Mouse (Mus musculus) cerebellum, adult 11 months (tissue): ENCODE measurements around the gene Ammecr1.

Experiments
- DNase-seq: peaks from one replicate; pipeline ENCODE4 v3.0.0; 2022

Gene Ammecr1

GRCm38 (mm10) chrX:142828184-142828908 lies 138.2 kb downstream of the Ammecr1 start:
- DNase-seq: no peak

GRCm38 (mm10) chrX:142827644-142828043 lies 138.9 kb downstream of the Ammecr1 start:
- no peak for DNase-seq

- no peak for DNase-seq
Observed at GRCm38 (mm10) chrX:142825309-142825708, 141.2 kb downstream of the Ammecr1 start.

GRCm38 (mm10) chrX:142821846-142822245 lies 144.7 kb downstream of the Ammecr1 start:
- DNase-seq: no peak

- DNase-seq: no peak
Observed at GRCm38 (mm10) chrX:142821239-142821638, 145.3 kb downstream of the Ammecr1 start.

- DNase-seq: peak; percentile 33
Observed at GRCm38 (mm10) chrX:142818057-142818682, 148.4 kb downstream of the Ammecr1 start.

- DNase-seq: peak; percentile 35
Observed at GRCm38 (mm10) chrX:142813146-142813545, 153.4 kb downstream of the Ammecr1 start.

GRCm38 (mm10) chrX:142808411-142808810 lies 158.1 kb downstream of the Ammecr1 start:
- peak; percentile 40 for DNase-seq

- peak; percentile 30 for DNase-seq
Observed at GRCm38 (mm10) chrX:142806620-142807061, 159.9 kb downstream of the Ammecr1 start.

- DNase-seq: no peak
Observed at GRCm38 (mm10) chrX:142806126-142806525, 160.4 kb downstream of the Ammecr1 start.

- peak; percentile 48 for DNase-seq
Observed at GRCm38 (mm10) chrX:142804596-142804995, 161.9 kb downstream of the Ammecr1 start.
